Mouse (Mus musculus) thymus, postnatal 25 days (tissue): ENCODE results near the gene Gamt.
A peak's percentile ranks its signal among the peaks of the same experiment; 100 is the strongest.

Experiments used
- DNase-seq: peaks from one replicate; pipeline ENCODE4 v3.0.0; 2022

The Gamt gene

DNA sequence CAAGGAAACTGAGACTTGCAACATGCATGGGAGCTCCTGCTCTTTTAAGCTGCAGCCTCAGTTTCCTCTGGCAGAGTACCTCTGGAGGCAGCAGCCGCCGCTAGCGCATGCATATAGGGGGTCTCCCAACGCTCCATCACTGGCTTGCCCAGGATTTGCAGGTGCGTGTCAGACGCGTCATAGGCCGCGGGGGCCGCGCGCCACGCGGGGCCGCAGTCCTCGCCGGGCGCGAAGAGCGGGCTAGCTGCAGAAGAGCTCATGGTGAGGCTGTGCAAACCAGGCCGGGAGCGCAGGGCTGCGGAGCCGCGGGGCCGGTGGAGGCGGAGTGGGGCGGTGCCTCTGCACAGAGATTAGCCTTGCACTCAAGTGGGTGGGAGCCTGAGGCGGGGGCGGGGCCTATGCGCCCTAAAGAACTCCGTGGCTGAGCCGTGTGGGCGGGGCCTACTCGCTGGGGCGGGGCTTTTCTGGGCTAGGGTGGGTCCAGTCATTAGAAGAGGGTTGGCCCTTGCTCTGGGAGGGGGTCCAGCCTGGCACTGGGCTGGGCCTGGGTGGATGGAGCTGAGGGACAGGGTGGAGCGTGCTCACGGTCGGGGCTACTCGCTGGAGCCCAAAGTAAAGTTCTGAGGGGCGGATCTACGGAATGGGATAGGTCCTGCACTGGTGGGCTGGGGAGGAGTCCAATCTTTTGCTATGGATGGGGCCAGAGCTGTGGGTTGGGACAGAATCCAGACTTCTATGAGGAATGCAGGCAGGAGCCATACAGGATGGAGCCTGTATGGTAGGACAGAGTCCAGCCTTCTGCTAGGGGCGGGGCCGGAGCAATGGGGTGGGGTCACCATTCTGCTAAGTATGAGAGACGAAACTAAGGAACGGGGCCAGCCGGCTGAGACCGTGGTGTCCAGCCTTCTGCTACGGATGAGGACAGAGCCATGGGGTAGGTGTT lies at the start of gene Gamt, which contains the start of gene Dazap1:
Gene Gamt, minus strand, starts transcription at position 371 of the 943 bp plus-strand sequence.
Gene Dazap1, plus strand, starts transcription at position 845 of the 943 bp plus-strand sequence.
- DNase-seq = peak; percentile 91

DNA sequence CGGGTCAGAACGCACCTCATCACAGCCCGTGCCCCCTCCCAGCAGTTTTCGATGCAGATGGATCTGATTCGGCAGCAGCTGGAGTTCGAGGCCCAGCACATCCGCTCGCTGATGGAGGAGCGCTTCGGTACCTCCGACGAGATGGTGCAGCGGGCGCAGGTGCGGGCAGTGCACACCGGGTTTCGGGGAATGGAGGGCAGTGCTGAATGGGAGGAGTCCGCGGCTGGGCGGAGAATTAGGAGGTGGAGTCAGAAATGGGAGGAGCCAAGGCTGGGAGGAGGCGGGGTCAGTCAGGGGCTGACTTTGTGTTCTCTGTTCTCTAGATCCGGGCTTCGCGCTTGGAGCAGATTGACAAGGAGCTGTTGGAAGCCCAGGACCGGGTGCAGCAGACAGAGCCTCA lies 44.0 kb upstream of the Gamt start:
- peak; percentile 48 for DNase-seq

DNA sequence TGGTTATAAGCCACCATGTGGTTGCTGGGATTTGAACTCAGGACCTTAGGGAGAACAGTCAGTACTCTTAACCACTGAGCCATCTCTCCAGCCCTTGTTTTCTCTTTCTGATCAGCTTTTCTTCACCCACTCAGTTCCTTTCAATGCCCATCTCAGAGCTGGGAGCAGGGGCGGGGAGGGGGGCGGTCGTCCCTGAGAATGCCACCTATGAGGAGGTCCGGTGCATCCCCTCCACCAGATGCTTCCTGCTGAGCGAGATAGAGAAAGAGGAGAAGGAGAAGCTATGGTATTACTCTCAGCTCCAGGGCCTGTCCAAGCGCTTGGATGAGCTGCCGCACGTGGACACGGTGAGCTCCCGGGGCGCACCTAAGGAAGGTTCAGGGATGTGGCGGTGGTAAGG lies 43.6 kb upstream of the Gamt start:
- DNase-seq = no peak

- DNase-seq = no peak
Observed at GRCm38 (mm10) chr10:80302471-80302881, 41.7 kb upstream of the Gamt start.

DNA sequence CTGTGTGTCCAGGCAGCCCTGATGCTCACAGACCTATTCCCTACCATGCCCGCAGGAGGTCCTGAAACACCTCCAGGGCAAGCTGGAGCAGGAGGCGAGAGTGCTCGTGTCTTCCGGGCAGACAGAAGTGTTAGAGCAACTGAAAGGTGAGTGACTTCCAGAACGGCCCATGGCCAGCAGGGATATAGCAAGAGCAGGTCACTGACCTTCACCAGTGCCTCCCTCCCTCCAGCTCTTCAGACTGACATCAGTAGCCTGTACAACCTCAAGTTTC lies 41.2 kb upstream of the Gamt start:
- no peak for DNase-seq

DNA sequence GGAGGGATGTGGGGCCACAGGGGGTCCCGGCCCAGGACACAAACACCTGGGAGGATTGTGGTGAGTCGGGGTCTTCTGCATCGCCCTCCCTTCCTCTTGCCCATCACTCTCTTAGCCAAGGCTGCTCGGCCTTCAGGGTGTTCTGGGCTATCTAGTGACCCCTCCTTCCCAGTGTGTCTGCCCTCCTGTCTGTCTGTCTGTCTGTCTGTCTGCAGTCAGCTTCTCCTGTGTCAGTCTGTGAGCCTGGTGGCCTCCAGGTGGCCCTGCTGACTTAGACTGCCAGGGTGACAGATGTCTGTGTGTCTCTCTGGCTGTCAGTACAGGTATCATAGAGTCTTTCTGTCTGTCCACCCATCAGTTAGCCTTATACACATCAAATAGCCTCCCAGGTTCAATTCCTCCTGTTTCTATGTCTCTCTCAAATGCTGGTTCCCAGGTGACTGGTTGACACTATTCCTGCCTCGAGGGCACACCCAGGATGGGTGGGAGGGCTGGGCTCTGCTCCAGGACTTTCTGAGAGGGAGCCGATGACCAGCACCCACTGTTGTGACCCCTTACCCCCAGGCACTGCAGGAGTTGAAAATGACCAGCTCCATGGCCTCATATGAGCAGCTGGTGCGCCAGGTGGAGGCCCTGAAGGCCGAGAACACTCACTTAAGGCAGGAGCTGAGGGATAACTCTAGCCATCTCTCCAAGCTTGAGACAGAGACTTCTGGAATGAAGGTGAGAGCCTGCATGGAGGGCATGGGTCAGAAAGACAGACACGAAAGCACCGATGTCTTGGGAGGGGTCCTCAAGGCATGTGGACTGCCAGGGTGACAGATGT lies 40.7 kb upstream of the Gamt start:
- no peak for DNase-seq

DNA sequence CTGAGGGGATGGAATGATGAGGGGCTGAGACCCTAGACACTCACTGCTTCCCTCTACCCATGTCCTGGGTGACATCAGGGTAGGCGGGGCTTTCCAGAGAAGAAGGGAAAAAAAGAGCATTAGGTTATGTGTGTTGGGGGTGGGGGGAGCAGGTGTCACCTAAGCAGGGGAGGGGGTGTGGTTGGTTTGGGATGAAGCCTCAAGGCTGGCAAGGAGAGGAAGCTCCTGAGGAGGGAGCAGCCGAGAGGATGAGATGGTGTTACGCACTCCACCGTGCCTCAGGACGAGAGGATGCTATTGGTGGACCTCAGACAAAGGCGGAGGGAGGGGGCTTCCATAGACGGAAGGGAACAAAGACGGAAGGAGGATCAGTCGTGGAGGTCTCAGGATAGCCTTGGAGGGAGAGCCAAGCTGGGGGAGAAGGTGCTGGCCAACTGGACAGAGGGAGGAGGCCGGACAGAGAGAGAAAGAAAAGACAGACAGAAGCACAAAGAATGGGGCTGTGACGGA lies 39.9 kb upstream of the Gamt start:
- no peak for DNase-seq

- DNase-seq = no peak
Observed at GRCm38 (mm10) chr10:80299824-80300223, 39.0 kb upstream of the Gamt start.

DNA sequence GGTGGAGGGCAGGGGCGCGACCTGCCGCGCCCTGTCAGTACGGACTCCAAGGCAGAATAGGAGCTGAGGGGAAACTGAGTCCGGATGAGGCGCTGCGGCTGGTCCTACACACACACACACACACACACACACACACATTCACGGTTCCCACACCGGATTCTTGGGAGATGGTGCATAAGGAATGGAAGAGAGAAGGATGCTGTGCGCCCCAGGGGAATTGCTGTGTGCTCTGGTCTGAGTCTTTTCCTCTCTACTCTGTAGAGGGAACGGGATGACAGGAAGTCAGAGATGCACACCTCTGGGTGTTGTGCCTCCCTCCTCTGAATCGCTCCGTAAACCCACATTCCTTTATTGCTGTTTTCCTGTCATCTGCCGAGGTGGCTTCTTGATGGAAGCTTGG lies 38.5 kb upstream of the Gamt start:
- no peak for DNase-seq

GRCm38 (mm10) chr10:80298571-80299281 lies 37.9 kb upstream of the Gamt start:
- no peak for DNase-seq

DNA sequence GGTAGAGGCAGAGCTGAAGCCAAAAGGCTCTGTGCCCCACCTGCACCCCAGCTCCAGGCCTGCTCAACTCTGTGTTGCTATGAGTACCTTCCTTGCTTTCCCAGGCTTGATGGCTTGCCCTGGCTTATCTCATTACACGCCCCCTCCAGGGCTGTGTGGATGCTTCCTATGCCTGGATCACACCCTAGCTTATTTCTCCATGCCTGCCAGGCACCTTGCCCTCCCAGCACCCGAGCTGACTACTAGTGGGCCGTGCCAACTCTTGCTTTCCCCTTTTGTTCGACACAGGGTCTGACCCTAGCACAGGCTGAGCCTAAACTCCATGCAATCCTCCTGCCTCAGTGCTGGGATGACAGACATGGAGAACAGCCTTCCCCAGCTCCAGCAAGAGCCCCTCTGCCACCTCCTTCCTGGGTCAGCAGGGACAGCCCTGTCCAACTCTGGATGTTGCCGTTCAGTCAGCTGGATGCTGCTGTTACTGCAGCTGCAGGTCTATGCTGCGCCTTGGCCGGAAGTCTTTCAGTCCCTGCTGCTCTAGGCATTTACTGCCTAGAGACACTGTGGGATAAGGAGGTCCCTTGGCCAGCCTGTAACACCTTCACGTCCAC lies 36.8 kb upstream of the Gamt start:
- no peak for DNase-seq

DNA sequence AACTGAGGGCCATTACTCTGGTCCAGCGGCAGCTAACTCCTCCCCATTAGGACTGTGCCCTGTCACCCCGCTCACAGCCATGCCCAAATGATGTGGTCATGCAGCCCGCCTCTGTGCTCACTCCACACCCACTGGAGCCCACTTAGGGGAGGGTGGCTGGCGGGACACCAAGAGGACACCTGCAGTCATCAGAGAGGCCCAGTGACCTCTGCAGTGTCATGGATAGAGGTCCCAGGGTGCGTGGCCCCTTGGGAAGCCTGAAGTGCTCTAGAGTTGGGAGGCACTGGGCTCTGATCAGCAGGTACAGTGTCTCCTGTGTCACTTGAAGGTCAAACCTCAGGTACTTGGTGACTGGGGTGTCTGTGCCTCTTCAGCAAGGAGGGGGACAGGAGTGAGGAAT lies 36.0 kb upstream of the Gamt start:
- no peak for DNase-seq

DNA sequence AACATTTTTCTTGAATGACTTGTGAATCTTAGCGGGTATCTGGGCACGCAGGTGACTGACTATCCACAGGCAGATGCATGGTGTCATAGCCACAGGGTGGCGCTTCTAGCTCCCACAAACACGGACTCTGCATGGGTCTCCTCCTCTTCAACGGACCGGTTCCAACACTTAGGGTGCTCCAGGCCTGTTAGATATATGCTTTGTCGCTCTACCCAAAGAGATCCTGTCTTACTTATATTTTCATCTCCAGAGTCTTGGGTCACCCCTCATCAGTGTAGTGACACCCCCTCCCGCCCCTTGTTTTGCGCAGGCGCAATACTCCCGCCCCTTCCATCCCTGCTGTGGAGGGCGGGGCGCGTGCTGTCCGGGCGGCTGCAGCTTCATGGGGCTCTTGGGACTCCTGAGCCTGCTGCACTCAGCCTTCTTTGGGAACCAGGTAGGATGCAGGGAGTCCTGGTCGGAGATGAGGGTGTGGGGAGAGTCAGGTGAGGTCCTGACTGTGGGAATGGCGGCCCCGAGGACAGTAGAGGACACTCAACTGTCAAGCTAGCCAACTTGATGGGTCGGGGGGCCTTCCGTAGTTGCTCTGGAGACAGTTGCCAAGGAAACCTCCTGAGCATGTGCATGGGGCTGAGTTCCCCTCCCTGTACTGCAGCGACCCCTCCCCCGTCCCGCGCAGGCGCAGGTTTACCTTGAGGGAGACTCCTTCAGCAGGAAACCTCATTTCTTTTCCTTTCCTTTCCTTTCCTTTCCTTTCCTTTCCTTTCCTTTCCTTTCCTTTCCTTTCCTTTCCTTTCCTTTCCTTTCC lies 35.0 kb upstream of the Gamt start, which contains the start of gene Apc2:
Gene Apc2, plus strand, starts transcription at position 360 of the 808 bp plus-strand sequence.
- DNase-seq = peak; percentile 72

DNA sequence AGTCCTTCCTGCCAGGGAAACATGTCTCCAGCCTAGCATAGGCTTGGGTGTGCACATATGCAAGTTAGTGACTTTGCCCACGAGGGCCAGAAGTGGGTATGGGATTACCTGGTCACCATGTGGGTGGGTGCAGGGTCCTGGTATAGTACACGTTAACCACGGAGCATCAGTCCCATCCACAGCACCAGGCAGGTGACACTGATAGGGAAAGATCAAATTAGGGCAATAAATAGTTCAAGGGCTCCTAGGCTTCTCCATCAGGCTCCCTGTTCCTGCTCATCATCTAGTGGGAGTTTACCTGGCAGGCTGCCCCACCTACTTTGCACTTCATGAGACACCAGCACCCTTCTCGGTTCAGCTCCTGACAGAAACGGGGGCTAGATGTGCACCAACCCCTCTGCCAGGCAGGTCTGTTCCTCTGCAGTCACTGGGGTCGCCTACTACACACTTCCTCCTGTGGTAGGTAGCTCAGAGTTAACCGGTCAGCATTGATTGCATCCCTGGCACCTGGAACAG lies 34.0 kb upstream of the Gamt start:
- DNase-seq = no peak

DNA sequence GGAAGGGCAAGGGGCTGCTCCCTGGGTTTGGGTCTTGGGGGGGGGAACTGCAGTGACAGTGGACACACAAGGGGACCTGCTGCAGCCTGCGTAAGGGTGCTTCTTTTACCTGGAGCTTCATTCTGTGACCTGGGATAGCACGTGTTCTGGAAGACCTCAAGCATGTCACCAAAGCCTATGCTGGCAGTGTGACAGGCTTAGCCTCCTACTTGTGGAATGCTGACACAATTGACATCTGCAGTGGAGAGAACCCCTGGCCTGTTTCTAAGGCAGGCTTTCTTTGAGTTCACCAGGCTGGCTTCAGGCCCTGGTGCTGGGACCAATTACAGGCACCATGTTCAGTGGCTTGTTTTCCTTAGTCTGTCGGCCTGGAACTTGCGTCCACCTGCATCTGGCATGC lies 33.5 kb upstream of the Gamt start:
- no peak for DNase-seq

DNA sequence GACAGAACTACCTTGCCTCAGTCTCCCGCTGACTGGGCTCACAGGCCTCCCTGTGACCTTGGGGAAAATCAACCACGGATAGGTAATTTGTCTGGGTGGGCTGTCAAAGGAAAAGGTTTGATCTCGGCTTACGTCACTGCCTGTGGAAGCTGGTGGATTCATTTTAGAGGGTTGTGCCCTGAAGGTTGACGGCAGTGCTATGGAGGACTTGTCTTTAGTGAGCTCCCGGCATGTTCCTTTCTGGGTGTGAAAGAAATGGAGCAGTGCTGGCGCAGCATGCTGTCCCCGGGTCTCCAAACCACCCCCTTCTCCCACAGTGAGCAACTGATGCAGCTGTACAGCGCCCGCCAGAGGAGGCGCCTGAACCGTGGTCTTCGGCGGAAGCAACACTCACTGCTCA lies 32.5 kb upstream of the Gamt start:
- DNase-seq = peak; percentile 25

DNA sequence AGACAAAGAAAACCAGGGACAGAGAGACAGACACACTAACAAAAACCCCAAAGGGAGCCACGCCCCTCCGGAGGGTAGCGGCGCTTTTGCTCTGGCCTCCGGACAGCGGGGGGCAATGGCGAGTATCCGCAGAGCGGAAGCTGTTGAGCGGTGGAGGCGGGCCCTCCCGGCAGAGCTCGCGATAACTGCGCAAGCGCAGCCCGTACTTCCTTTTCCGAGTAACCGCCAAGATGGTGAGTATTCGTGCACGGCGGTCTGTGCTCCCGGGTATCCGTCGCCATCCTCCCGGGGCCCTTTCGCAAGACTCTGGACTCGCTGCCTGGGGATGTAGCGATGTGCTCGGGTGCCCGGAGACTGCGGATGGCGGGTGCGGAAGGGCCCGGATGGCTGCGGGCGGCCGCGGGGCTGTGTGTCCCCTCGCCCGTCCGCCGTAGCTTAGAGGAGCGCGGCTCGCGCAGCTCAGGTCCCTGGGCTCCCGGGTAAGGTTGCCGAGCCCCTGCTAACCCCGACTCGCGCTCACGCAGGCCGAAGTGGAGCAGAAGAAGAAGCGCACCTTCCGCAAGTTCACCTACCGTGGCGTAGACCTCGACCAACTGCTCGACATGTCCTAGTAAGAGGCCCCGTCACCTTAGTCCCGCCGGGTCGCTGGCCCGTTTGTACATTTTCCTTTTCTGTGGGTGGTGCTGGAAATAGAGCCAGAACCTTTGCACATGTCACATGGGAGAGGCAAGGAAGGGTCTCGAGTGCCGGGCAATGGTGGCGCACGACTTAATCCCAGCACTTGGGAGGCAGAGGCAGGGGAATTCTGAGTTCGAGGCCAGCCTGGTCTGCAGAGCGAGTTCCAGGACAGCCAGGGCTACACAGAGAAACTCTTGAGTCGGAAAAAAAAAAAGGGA lies 31.7 kb upstream of the Gamt start, which contains the start of gene Rps15:
Gene Rps15, plus strand, starts transcription at position 203 of the 896 bp plus-strand sequence.
- peak; percentile 93 for DNase-seq

DNA sequence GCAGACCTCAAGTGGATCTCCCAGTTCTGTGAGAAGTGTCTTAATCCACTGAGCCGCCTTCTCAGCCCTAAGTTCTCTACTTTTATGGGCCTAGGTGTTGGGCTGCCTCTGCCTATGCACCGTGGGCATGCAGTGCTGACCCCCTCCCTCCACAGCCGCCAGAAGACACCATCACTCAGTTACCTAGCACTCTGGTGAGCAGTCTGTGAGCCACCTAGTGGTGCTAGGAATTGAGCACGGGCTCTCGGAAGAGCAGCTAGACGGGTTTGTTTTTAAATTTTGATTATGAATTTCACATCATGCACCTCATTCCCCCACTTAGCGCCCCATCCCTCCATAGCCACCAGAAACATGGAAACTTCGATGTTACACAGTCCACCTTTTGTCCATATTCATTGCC lies 27.8 kb upstream of the Gamt start:
- no peak for DNase-seq

GRCm38 (mm10) chr10:80288097-80288496 lies 27.3 kb upstream of the Gamt start:
- DNase-seq = no peak
